Mouse (Mus musculus) heart, embryonic 12.5 days (tissue): ENCODE measurements around the gene Aven. TPM values are rescaled to one million over a fixed set of nuclear protein-coding genes. Genes with fewer than 3 reads are reported as not detected.

Experiments
- ATAC-seq: fragments of 200-750 bp; cut with Nextera tagmentation; 2 replicates; pipeline ENCODE4 v1.8.0; 2017; ENCODE audit warnings: moderate TSS enrichment, moderate library complexity; ENCODE audit not compliant: insufficient number of reproducible peaks, low FRiP score
- H3K27ac ChIP-seq: fragments of 300-500 bp; sonication (generic); 2 replicates; pipeline ENCODE4 v1.5.1; 2016; ENCODE audit warnings: mild to moderate bottlenecking, moderate library complexity; ENCODE audit not compliant: poor library complexity, severe bottlenecking
- H3K27me3 ChIP-seq: fragments of 300-500 bp; sonication (generic); replicated peaks from 2 replicates; pipeline ENCODE4 v1.6.1; 2016; ENCODE audit warnings: mild to moderate bottlenecking, moderate library complexity
- H3K36me3 ChIP-seq: fragments of 300-500 bp; sonication (generic); 2 replicates; pipeline ENCODE4 v1.6.1; 2016; ENCODE audit warnings: mild to moderate bottlenecking, moderate library complexity
- H3K4me1 ChIP-seq: fragments of 300-500 bp; sonication (generic); replicated peaks from 2 replicates; pipeline ENCODE4 v1.6.1; 2016; ENCODE audit warnings: mild to moderate bottlenecking
- H3K4me2 ChIP-seq: fragments of 300-500 bp; sonication (generic); 2 replicates; pipeline ENCODE4 v1.6.1; 2016; ENCODE audit warnings: mild to moderate bottlenecking, moderate library complexity
- H3K4me3 ChIP-seq: fragments of 300-500 bp; sonication (generic); 2 replicates; pipeline ENCODE4 v1.5.1; 2016; ENCODE audit warnings: mild to moderate bottlenecking
- H3K9ac ChIP-seq: fragments of 300-500 bp; sonication (generic); 2 replicates; pipeline ENCODE4 v1.6.1; 2016; ENCODE audit warnings: mild to moderate bottlenecking, moderate library complexity
- H3K9me3 ChIP-seq: fragments of 300-500 bp; sonication (generic); replicated peaks from 2 replicates; pipeline ENCODE4 v1.6.1; 2016; ENCODE audit warnings: mild to moderate bottlenecking, moderate library complexity
- WGBS: fragments of 180-500 bp; shearing (Covaris S2); methylation state at CpG from one replicate; pipeline ENCODE4 v1.1.7; 2016; 5-methylcytosine and 5-hydroxymethylcytosine counted together
- microRNA-seq: library from miRNA; unstranded; fragments of <30 nt; microRNA quantifications from one replicate; pipeline ENCODE4, GENCODE M21; 2017
- polyA plus RNA-seq: library from polyadenylated mRNA; unstranded; fragments of >200 nt; fragmentation: Nextera tagmentation; extraction: Ambion mirVana; gene quantifications from 2 replicates; pipeline ENCODE4 v1.2.1, GENCODE M21; 2016

Aven gene
- polyA plus RNA-seq, 1 experiment from 2014 or later: 12.1 TPM

GRCm38 (mm10) chr2:112676721-112677120 is 184.0 kb downstream of the Aven start:
- 35% methylated on average over 1 of the region's 1 CpGs for WGBS
- no peak overlapping the region for H3K9ac ChIP-seq
- H3K4me1 ChIP-seq: no peaks in the 10 kb centered on the region
- H3K9me3 ChIP-seq: no peaks in the 10 kb centered on the region
- H3K4me3 ChIP-seq: no peak overlapping the region
- no peak overlapping the region for H3K27ac ChIP-seq
- no peaks in the 10 kb centered on the region for H3K27me3 ChIP-seq
- ATAC-seq: no peak
- no peaks in the 10 kb centered on the region for H3K36me3 ChIP-seq
- H3K4me2 ChIP-seq: no peak overlapping the region

- Histone ChIP-seq H3K4me3 (no peak overlapping the region), H3K36me3 (no peaks in the 10 kb centered on the region), H3K9ac (no peak overlapping the region), H3K4me1 (no peaks in the 10 kb centered on the region), H3K9me3 (no peaks in the 10 kb centered on the region), H3K4me2 (no peak overlapping the region), H3K27ac (no peak overlapping the region), H3K27me3 (no peaks in the 10 kb centered on the region)
- WGBS: 61% methylated on average over 1 of the region's 1 CpGs
- ATAC-seq: no peak
Observed at GRCm38 (mm10) chr2:112677246-112677645, 184.5 kb downstream of the Aven start.

GRCm38 (mm10) chr2:112681817-112682216 is 189.1 kb downstream of the Aven start:
- Histone ChIP-seq H3K27ac (no peak overlapping the region), H3K4me3 (no peak overlapping the region), H3K4me1 (no peaks in the 10 kb centered on the region), H3K36me3 (no peaks in the 10 kb centered on the region), H3K9ac (no peak overlapping the region), H3K9me3 (no peaks in the 10 kb centered on the region), H3K27me3 (no peaks in the 10 kb centered on the region), H3K4me2 (no peak overlapping the region)
- 65% methylated on average over 5 of the region's 5 CpGs for WGBS
- ATAC-seq: no peak

Small RNAs within 50 kb of the gene (microRNA-seq; reads per million reads assigned to microRNA genes)
- gene Gm44374: not detected

Other genes with a start within 250 kb of the Aven start
- gene Nutm1, start 233.7 kb upstream of the Aven start, polyA plus RNA-seq: not detected in 2 replicates
- 159 and 169 TPM in 2 replicates for gene Nop10, start 231.0 kb upstream of the Aven start, polyA plus RNA-seq
- 15.1 and 17.7 TPM in 2 replicates for gene Slc12a6, start 227.1 kb upstream of the Aven start, polyA plus RNA-seq
- not detected in 2 replicates for gene Gm21985, start 226.7 kb upstream of the Aven start, polyA plus RNA-seq
- gene Emc4, start 124.9 kb upstream of the Aven start, polyA plus RNA-seq: 86.2 and 91.4 TPM in 2 replicates
- 28.1 and 29.3 TPM in 2 replicates for gene Katnbl1, start 113.8 kb upstream of the Aven start, polyA plus RNA-seq
- gene Emc7, start 38.0 kb upstream of the Aven start, polyA plus RNA-seq: 18.5 and 18.8 TPM in 2 replicates
- not detected in 2 replicates for gene Chrm5, start 12.2 kb upstream of the Aven start, polyA plus RNA-seq